ENCODE assay signal across 17 mouse cellular contexts in the genomic region with DNA sequence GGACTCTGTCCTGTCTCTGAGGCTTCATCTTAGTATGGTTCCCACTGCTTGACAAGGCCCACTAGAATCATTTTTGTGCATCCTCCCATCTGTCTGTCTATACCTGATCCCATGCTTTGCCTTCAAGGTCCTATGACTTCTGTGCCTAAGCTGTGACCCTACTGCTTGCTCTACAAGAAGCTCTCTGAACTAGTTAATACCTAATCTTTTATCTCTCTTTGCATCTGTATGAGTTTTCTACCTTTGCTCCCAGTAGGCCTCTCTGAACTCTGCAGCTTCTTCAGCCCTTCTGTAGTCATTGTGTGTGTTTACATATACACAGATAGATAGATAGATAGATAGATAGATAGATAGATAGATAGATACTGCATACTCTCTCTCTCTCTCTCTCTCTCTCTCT.
"Had no signal": no experiment of that assay in that cellular context is flagged by ENCODE, and none has a peak within 500 bp of the region (broad histone marks: within the 10 kb centered on the region; RNA-seq: fewer than 3 reads in every experiment).

No protein-coding gene starts in this region.

- H3K4me3 ChIP-seq: kidney, embryonic 15.5 days; left cerebral cortex, adult 2 months; liver, embryonic 15.5 days; midbrain, embryonic 12.5 days; midbrain, embryonic 15.5 days; neural tube, embryonic 12.5 days; neural tube, embryonic 15.5 days had no signal

- H3K9me3 ChIP-seq: kidney, embryonic 15.5 days; liver, embryonic 15.5 days; midbrain, embryonic 12.5 days; midbrain, embryonic 15.5 days; neural tube, embryonic 12.5 days; neural tube, embryonic 15.5 days had no signal

- H3K27me3 ChIP-seq: kidney, embryonic 15.5 days; liver, embryonic 15.5 days; midbrain, embryonic 12.5 days; midbrain, embryonic 15.5 days; neural tube, embryonic 12.5 days; neural tube, embryonic 15.5 days had no signal

- H3K27ac ChIP-seq: kidney, embryonic 15.5 days; left cerebral cortex, adult 2 months; liver, embryonic 15.5 days; macrophage; midbrain, embryonic 12.5 days; midbrain, embryonic 15.5 days; neural tube, embryonic 12.5 days; neural tube, embryonic 15.5 days had no signal

- H3K4me2 ChIP-seq: kidney, embryonic 15.5 days; liver, embryonic 15.5 days; lung, embryonic 14.5 days; midbrain, embryonic 12.5 days; midbrain, embryonic 15.5 days; neural tube, embryonic 12.5 days; neural tube, embryonic 15.5 days had no signal

- ATAC-seq: lung, postnatal 0 days; midbrain, embryonic 15.5 days had no signal

- H3K9ac ChIP-seq: kidney, embryonic 15.5 days; liver, embryonic 15.5 days; lung, embryonic 14.5 days; midbrain, embryonic 12.5 days; midbrain, embryonic 15.5 days; neural tube, embryonic 12.5 days; neural tube, embryonic 15.5 days had no signal

- H3K36me3 ChIP-seq: kidney, embryonic 15.5 days; liver, embryonic 15.5 days; midbrain, embryonic 12.5 days; midbrain, embryonic 15.5 days; neural tube, embryonic 12.5 days; neural tube, embryonic 15.5 days had no signal

- DNase-seq: kidney, adult 11 months; kidney, adult 8-10 months; kidney, postnatal 10 days; kidney, postnatal 36 days; layer of hippocampus, postnatal 36 days; lung, embryonic 14.5 days; thymus, adult 18-20 months; thymus, postnatal 36 days had no signal

- H3K4me1 ChIP-seq: midbrain, embryonic 12.5 days; neural tube, embryonic 12.5 days had no signal
